Mouse (Mus musculus) lung, postnatal 36 days (tissue): Measurements from ENCODE around the gene Pira2.
A peak's percentile ranks its signal among the peaks of the same experiment; 100 is the strongest.
"Not testable (repeated sequence)": the region's sequence is repeated elsewhere in the genome, so short reads cannot be mapped to it uniquely, and the experiment has no call there.

Source experiments
- DNase-seq: peaks from one replicate; pipeline ENCODE4 v3.0.0; 2022; ENCODE audit warnings: mixed read lengths

Pira2 gene

GRCm38 (mm10) chr7:3844951-3845350, at the start of gene Pira2:
Gene Pira2, minus strand, starts transcription at chr7:3845051.
- DNase-seq: not testable (repeated sequence)

GRCm38 (mm10) chr7:3875032-3875431, 30.2 kb upstream of the Pira2 start:
- DNase-seq: not testable (repeated sequence)

GRCm38 (mm10) chr7:3837854-3838253, 7.0 kb downstream of the Pira2 start:
- DNase-seq: not testable (repeated sequence)

GRCm38 (mm10) chr7:3830633-3831032, 14.2 kb downstream of the Pira2 start:
- DNase-seq: not testable (repeated sequence)

- not testable (repeated sequence) for DNase-seq
Observed at GRCm38 (mm10) chr7:3825599-3825998, 19.3 kb downstream of the Pira2 start, which contains the start of gene Gm15448. Gene Gm15448, minus strand, starts transcription at chr7:3825687.

GRCm38 (mm10) chr7:3811912-3812311, 32.9 kb downstream of the Pira2 start:
- peak; percentile 22 for DNase-seq

- not testable (repeated sequence) for DNase-seq
Observed at GRCm38 (mm10) chr7:3802935-3803334, 41.9 kb downstream of the Pira2 start.

GRCm38 (mm10) chr7:3799940-3800339, 44.9 kb downstream of the Pira2 start:
- peak; percentile 7 for DNase-seq

GRCm38 (mm10) chr7:3796286-3796685, 48.6 kb downstream of the Pira2 start:
- not testable (repeated sequence) for DNase-seq
